Mouse (Mus musculus): ENCODE measurements at regions not wholly inside any gene's neighbourhood (a gene's known extent, or its start where the extent isn't known, plus 50 kb on each side); places are given as distances from the start of the nearest gene placed in this dataset.

DNA sequence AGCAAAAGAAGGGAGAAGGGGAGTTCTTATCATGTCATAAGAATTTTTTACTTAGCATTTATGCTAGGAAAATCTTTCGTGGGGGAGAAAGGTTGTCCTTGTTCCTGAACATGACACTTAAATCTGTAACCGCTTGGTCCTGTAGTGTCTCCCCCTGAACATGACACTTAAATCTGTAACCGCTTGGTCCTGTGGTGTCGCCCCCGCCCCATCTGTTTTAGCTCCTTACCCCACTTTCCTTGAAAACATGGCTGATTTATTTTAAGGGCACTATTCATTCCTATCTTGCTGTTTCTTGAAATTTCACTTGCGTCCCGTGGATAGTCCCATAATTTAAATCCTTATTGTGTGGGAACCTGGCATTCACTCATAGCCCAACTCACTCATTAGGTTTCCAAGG is 82.2 kb downstream of the Rap2a start:
- DNase-seq (ENCODE audit: low spot score in 2 of 2) = no peak

DNA sequence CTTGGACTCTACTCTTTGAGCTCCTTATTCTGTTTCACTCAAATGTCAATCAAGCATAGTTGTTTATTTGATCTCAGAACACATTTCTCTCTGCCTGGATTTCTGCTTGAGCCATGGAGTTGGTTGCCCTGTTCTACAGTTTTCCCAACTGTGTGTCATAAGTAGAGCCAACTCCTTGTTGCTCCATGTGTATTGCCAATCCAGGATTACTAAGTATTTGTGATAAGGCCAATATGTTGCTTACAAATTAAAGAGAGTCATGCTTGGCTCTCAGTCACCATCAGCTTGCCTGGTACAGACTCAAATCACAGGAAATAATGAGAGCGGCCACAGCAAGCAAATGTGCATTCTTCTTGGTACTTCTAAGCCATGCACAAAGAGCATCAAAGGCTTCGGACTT is 82.7 kb downstream of the Rap2a start:
- TF ChIP-seq CTCF (conservative IDR thresholded peaks at IDR 0.05) = no peak
- Histone ChIP-seq H3K27ac (peak overlapping the region; percentile 79), H3K4me3 (no peak overlapping the region)
- peak in 1 of 2 experiments; percentile 22 for DNase-seq (ENCODE audit: low spot score in 2 of 2)

More for the DNA sequence above, 82.2 kb downstream of the Rap2a start:
- no peak for TF ChIP-seq CTCF (conservative IDR thresholded peaks at IDR 0.05)
- Histone ChIP-seq H3K4me3 (no peak overlapping the region), H3K27ac (peak overlapping the region; percentile 79; the same call in 1 of the 2 replicates)

DNA sequence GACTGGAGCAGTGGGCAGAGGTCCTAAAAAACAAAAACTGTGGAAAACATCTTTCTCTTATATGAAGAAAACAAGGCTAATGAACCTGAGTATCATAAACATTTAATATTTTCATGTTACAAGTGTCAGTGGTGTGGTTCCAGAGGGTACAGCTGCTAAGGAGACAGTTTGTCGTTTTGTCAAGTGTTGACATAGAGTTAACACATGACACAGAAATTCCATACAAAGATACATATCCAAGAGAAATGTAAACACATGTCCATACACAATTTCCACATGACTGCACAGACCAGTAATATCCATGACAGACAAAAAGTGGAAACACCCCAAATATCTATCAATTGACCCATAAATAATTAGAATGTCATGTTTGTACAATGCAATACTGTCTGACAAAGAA is 88.7 kb downstream of the Rap2a start:
- no peak overlapping the region for H3K4me3 ChIP-seq
- DNase-seq (ENCODE audit: low spot score in 2 of 2) = no peak
- H3K27ac ChIP-seq = no peak overlapping the region
- no peak for TF ChIP-seq CTCF (conservative IDR thresholded peaks at IDR 0.05)

DNA sequence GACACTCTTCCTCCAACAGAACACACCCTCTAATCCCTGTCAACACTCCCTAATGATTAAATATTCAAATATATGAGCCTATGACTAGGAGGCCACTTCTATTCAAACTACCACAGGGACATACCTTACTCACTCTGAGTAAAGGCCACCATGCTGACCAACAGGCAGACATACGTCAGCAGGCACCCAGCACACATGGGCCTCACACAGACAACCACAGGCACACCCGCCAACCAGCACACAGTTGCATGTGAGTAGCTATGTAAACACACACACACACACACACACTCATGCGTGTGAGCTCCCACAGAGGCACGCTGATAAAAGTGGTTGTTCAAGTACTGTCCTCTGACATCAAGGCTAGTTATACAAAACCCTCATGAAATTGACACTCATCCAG is 89.8 kb downstream of the Rap2a start:
- no peak for DNase-seq (ENCODE audit: low spot score in 2 of 2)
- Histone ChIP-seq H3K27ac (no peak overlapping the region), H3K4me3 (no peak overlapping the region)
- no peak for TF ChIP-seq CTCF (conservative IDR thresholded peaks at IDR 0.05)

DNA sequence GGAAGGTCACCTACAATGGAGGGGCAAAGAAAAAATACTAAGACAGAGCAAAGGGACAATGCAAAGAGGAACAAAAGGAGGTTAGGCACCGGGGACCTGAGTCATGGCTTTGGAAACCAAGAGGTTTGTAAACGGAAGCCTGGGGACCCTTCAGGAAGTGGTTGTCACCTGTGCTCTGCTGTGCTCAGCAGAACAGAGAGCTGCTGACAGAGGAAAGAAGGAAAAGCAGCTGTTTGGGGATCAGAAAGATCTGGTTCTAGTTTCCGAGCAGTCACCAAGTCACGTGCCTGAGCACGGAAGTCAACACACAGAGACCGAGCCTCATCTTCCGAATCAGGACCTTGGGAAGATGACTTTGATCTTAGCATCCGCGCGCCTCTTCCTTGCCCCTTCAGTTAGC is 94.0 kb downstream of the Rap2a start:
- Histone ChIP-seq H3K4me3 (no peak overlapping the region), H3K27ac (no peak overlapping the region)
- TF ChIP-seq CTCF (conservative IDR thresholded peaks at IDR 0.05) = no peak
- DNase-seq (ENCODE audit: low spot score in 2 of 2) = no peak

DNA sequence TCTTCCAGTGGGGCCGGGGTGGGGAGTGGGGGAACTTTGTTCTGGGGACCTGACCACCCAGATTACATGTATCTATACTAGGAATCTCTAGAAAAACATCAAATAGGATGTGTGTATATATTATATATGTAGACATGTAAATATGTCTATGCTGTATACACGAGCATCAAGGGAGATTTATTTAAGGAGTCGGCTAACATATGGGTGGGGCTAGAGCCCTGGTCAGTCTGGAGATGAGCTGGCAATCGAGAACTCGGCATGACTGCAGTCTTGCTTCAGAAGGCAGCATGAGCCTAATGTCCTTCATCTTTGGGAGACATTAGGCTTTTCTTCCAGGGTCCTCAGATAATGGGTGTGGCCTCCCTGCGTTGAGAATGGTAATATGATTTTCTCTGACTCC is 97.0 kb downstream of the Rap2a start:
- no peak overlapping the region for H3K27ac ChIP-seq
- no peak for TF ChIP-seq CTCF (conservative IDR thresholded peaks at IDR 0.05)
- H3K4me3 ChIP-seq = no peak overlapping the region
- no peak for DNase-seq (ENCODE audit: low spot score in 2 of 2)

DNA sequence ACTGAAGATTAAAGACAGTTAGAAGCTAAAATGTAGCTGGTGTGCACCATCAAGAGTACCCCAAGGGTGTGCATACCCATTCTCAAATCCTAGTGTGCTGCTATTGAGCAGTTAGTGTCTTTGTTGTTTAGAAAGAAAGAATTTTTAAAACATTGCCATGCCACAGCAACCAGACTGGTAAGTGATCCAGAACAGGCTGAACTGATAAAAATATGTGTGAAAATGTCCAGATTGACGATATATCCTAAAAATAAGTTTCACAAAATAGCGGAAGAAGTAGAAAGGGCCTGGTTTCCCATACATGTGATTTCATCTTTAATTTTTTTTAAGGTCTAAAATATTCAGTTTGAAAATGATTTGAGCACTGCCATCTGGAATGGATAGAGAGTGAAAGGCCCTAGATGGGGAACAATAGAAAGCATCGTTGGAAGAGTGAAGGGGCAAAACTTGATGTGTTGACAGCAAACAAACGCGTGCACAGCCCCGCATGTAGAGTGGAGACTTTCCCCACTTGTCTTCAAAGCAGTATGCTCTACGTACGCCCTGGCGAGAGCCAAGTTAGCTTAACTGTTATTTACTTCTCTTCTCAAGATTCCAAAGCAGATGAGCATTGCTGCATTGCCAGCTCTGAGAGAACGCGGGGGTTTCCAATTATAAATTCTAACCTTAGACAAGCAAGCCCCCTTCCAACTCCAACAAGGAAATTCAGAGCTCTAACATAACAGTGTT is 100.3 kb downstream of the Rap2a start:
- DNase-seq (ENCODE audit: low spot score in 2 of 2) = peak; percentile 18 to 26
- TF ChIP-seq CTCF (conservative IDR thresholded peaks at IDR 0.05) = no peak
- peak overlapping the region; percentile 83 for H3K27ac ChIP-seq

DNA sequence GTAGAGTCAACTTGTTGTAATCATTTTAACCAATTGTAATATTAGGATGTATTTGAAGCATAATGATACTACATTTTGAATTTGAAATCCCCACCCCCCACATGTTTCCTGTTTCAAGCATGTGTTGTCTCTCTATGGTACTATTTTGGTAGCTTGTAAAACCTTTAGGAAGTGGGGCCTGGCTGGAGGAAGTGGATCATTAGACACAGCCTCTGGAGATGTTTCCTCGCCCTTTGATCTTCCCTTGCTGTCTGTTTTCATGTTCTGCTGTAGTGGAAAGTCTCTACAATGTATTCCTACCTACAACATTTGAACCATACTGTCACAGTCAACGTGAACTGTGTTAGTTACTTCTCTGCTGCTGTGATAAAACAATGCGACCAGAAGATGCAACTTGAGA is 105.6 kb downstream of the Rap2a start:
- no peak for DNase-seq (ENCODE audit: low spot score in 2 of 2)
- TF ChIP-seq CTCF (conservative IDR thresholded peaks at IDR 0.05) = no peak
- no peak overlapping the region for H3K27ac ChIP-seq
- H3K4me3 ChIP-seq = no peak overlapping the region

More for the DNA sequence above, 100.3 kb downstream of the Rap2a start:
- no peak overlapping the region for H3K4me3 ChIP-seq

DNA sequence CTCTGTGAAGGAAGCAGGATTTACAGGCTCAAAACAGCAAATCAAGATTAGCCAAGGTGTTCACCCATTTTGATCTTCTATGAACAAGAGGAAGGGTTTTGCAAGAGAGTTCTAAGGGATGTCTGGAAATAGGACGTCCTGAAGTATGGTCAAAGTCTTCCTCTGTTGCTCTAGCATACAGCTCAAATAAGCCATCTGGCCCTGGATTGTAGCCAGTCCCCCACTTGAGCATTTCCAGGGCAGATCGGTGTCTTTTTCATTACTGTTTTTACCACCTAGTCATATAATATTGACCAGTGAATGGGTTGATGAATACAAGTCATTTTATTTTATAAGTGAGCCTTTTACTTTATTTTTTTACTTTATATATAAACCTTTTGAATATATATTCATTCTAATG is 113.9 kb downstream of the Rap2a start:
- DNase-seq (ENCODE audit: low spot score in 2 of 2) = no peak
- no peak for TF ChIP-seq CTCF (conservative IDR thresholded peaks at IDR 0.05)
- Histone ChIP-seq H3K4me3 (no peak overlapping the region), H3K27ac (no peak overlapping the region)

DNA sequence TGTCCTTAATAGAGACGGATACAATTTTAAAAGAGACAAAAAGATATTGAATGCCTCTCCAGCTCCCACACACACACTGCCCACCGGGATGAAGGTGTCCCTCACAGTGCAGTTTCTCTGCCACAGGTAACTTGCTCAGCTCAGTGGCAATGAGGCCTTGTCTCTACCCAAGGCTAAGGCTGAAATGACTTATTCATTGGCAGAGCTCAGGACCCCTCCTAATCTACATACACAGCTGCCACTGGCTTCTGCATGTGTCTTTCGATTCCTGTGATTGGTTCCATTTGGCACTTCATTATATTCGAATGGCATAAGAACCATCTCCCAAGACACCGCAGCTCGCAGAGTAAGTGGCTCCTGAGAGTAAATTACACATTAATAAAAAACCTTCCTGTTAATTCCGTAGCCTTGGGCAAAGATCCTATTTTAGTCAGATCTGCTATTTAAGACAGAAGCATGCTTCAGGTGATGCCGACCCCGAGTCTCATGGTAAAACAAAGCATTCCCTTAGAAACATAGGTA is 122.2 kb downstream of the Rap2a start:
- H3K4me3 ChIP-seq = no peak overlapping the region
- DNase-seq (ENCODE audit: low spot score in 2 of 2) = no peak
- H3K27ac ChIP-seq = no peak overlapping the region
- no peak for TF ChIP-seq CTCF (conservative IDR thresholded peaks at IDR 0.05)

DNA sequence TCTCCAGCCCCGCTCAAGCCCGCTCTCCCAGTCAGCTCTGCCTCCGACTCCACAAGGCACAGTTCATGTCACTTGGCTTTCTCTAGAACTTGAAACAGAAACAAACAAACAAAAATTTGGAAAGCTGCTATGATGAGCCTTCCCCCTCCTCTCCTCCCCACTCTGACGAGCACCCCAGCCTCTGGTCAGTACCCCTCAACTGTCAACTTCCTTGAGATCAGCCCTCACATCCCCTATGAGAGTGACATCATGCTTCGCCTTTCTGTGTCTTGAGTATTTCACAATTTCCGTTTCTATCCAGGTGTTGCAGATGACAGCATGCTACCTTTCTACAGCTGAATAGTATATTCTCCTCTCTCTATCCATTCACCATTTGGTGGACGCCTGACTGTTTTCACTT is 123.3 kb downstream of the Rap2a start:
- no peak overlapping the region for H3K27ac ChIP-seq
- no peak for TF ChIP-seq CTCF (conservative IDR thresholded peaks at IDR 0.05)
- no peak for DNase-seq (ENCODE audit: low spot score in 2 of 2)
- H3K4me3 ChIP-seq = no peak overlapping the region

DNA sequence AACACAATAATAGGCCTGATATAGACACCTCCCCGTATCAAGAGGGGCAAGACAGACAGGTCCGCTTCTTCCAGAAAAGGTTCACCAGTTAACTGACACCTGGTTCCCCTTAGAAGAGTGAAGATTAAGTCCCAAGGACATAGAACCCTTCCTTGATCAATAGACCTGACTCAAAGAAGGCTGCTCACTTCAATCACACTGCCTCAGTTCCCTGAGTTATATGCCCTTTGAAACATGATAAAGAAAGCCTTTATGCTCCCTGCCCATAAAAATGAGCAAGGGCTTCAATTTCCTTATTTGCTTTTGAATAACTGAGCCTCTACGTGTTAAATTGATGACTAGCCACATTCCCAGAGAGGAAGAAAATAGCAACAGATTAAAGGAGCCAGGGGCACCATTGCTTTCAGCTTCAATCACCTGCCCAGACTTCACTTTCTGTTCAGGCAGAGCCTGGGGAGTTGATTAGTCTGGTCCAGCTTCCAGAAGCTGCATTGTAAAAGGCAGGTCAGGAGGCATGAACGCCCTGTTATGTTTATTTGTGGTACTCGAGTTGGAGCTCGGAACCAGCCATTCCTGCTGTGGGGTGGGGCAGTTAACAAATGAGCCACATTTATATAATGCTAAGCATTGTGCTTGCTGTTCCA is 125.7 kb downstream of the Rap2a start:
- Histone ChIP-seq H3K4me3 (no peak overlapping the region), H3K27ac (no peak overlapping the region)
- no peak for DNase-seq (ENCODE audit: low spot score in 2 of 2)
- TF ChIP-seq CTCF (conservative IDR thresholded peaks at IDR 0.05) = no peak

DNA sequence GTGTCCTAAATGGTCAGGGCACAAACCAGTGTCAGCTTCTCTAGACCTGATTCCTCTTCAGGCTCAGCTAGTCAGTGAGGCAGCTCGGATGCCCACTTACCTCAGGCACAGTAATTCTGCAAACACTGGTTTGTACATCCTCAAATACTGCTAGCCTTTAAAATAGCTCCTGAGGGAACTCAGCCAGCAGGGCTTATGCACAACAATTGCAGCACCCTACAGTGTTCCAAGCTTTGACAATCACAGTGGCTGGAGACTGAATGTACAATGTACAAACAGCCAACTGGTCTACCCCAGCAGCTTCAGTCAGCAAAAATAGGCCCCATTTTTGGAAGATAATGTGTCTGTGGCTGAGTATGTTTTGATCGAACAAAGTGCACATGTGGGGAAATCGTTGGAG is 129.6 kb downstream of the Rap2a start:
- no peak for TF ChIP-seq CTCF (conservative IDR thresholded peaks at IDR 0.05)
- DNase-seq (ENCODE audit: low spot score in 2 of 2) = peak in 1 of 2 experiments; percentile 19
- peak overlapping the region; percentile 64; the same call in 1 of the 2 replicates for H3K27ac ChIP-seq
- H3K4me3 ChIP-seq = no peak overlapping the region

DNA sequence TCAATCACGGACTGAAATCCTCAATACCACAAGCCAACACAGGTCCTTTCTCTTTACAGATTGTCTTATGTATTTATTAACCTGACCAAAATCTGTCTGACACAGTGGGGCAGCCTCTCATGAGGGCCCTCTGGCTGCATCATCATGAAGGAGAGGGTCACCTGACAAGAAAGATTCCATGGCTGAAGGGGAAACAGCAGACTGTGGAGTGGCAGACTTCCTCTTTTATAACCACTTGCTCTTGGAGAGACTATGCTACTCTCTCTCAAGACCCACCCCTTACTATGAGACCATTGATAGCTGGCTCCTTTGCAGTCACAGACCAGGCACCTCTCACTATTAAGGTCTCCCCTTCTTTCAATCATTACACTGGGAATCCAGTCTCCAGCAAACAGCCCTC is 133.1 kb downstream of the Rap2a start:
- no peak for DNase-seq (ENCODE audit: low spot score in 2 of 2)
- Histone ChIP-seq H3K4me3 (no peak overlapping the region), H3K27ac (no peak overlapping the region)
- no peak for TF ChIP-seq CTCF (conservative IDR thresholded peaks at IDR 0.05)

All from layer of hippocampus, adult 2 months (tissue).